Mouse (Mus musculus) olfactory bulb, adult 2 months (tissue): ENCODE results near the gene Pced1a. TPM values are rescaled to one million over a fixed set of nuclear protein-coding genes. Genes with fewer than 3 reads are reported as not detected.

ENCODE experiments used
- H3K27ac ChIP-seq: fragments of 200-500 bp; 2 replicates; pipeline ENCODE4 v1.5.1; 2012; ENCODE audit warnings: low read depth, low read length; ENCODE audit not compliant: insufficient read depth
- H3K4me1 ChIP-seq: fragments of 200-500 bp; 2 replicates; pipeline ENCODE4 v1.6.1; 2012; ENCODE audit warnings: low read length; ENCODE audit not compliant: control insufficient read depth, insufficient read depth
- H3K4me3 ChIP-seq: fragments of 200-500 bp; 2 replicates; pipeline ENCODE4 v1.5.1; 2012; ENCODE audit warnings: mild to moderate bottlenecking, low read depth, low read length, moderate library complexity; ENCODE audit not compliant: insufficient read depth
- CTCF ChIP-seq: fragments of 200-500 bp; IDR thresholded peaks from 2 replicates; pipeline ENCODE4 v1.5.1; 2012; ENCODE audit warnings: low read depth, mild to moderate bottlenecking, low read length, moderate library complexity; ENCODE audit not compliant: insufficient read depth
- POLR2A ChIP-seq: fragments of 200-500 bp; IDR thresholded peaks from 2 replicates; pipeline ENCODE4 v1.6.1; 2012; ENCODE audit warnings: mild to moderate bottlenecking, low read depth, low read length, moderate library complexity; ENCODE audit not compliant: insufficient read depth
- WGBS: fragments of 180-500 bp; shearing (Covaris S2); methylation state at CpG from one replicate; pipeline ENCODE4 v1.1.7; 2018; 5-methylcytosine and 5-hydroxymethylcytosine counted together
- polyA plus RNA-seq: library from polyadenylated mRNA; stranded (reverse); fragments of >200 nt; gene quantifications from 2 replicates; pipeline ENCODE4 v1.2.4, GENCODE M21; 2012; ENCODE audit warnings: low replicate concordance; ENCODE audit not compliant: missing spikeins, insufficient read depth, insufficient read length

The Pced1a gene
- polyA plus RNA-seq, 1 experiment = not detected

GRCm38 (mm10) chr2:130400046-130400445 is 24.5 kb downstream of the Pced1a start:
- WGBS = 100% methylated on average over 1 of the region's 1 CpGs
- TF ChIP-seq POLR2A (no peak), CTCF (no peak)
- Histone ChIP-seq H3K27ac (no peak overlapping the region), H3K4me1 (peaks cover 17% of the 10 kb centered on the region), H3K4me3 (no peak overlapping the region)

GRCm38 (mm10) chr2:130398091-130398490 is 26.4 kb downstream of the Pced1a start:
- TF ChIP-seq POLR2A (no peak), CTCF (no peak)
- 21% methylated on average over 14 of the region's 14 CpGs for WGBS

GRCm38 (mm10) chr2:130397186-130397985 is 27.1 kb downstream of the Pced1a start, which contains the start of gene Cpxm1:
Gene Cpxm1 (minus strand): TSS chr2:130397574.
- WGBS = 7% methylated on average over 46 of the region's 53 CpGs
- Histone ChIP-seq H3K4me1 (peaks cover 17% of the 10 kb centered on the region), H3K27ac (no peak within 1 kb of the TSS), H3K4me3 (peak within 1 kb of the TSS; percentile 42)
- TF ChIP-seq CTCF = no peak
- no peak for TF ChIP-seq POLR2A

More at GRCm38 (mm10) chr2:130398091-130398490, 26.4 kb downstream of the Pced1a start:
- Histone ChIP-seq H3K27ac (no peak overlapping the region), H3K4me3 (no peak overlapping the region), H3K4me1 (peaks cover 17% of the 10 kb centered on the region)

GRCm38 (mm10) chr2:130395696-130396095 is 28.8 kb downstream of the Pced1a start:
- Histone ChIP-seq H3K4me1 (peaks cover 17% of the 10 kb centered on the region), H3K27ac (no peak overlapping the region), H3K4me3 (no peak overlapping the region)
- no peak for TF ChIP-seq POLR2A
- no peak for TF ChIP-seq CTCF
- 97% methylated on average over 11 of the region's 11 CpGs for WGBS

- no peak overlapping the region for H3K4me3 ChIP-seq
- no peak overlapping the region for H3K27ac ChIP-seq
- no peak for TF ChIP-seq CTCF
- TF ChIP-seq POLR2A = no peak
- peaks cover 10% of the 10 kb centered on the region for H3K4me1 ChIP-seq
- WGBS = 90% methylated on average over 3 of the region's 3 CpGs
Measured at GRCm38 (mm10) chr2:130392836-130393235, 31.7 kb downstream of the Pced1a start.

GRCm38 (mm10) chr2:130390993-130391625 is 33.4 kb downstream of the Pced1a start:
- WGBS = 90% methylated on average over 11 of the region's 11 CpGs
- H3K27ac ChIP-seq = no peak overlapping the region
- TF ChIP-seq CTCF (no peak), POLR2A (no peak)
- H3K4me1 ChIP-seq = no peaks in the 10 kb centered on the region
- no peak overlapping the region for H3K4me3 ChIP-seq

- Histone ChIP-seq H3K4me1 (no peaks in the 10 kb centered on the region), H3K27ac (no peak overlapping the region), H3K4me3 (no peak overlapping the region)
- WGBS = 88% methylated on average over 2 of the region's 2 CpGs
- no peak for TF ChIP-seq CTCF
- no peak for TF ChIP-seq POLR2A
Measured at GRCm38 (mm10) chr2:130388796-130389195, 35.7 kb downstream of the Pced1a start.

- H3K4me1 ChIP-seq = no peaks in the 10 kb centered on the region
- WGBS = 75% methylated on average over 1 of the region's 1 CpGs
- no peak overlapping the region for H3K27ac ChIP-seq
- H3K4me3 ChIP-seq = no peak overlapping the region
- TF ChIP-seq POLR2A (no peak), CTCF (no peak)
Measured at GRCm38 (mm10) chr2:130386212-130386611, 38.3 kb downstream of the Pced1a start.

GRCm38 (mm10) chr2:130383895-130384294 is 40.6 kb downstream of the Pced1a start:
- 37% methylated on average over 6 of the region's 6 CpGs for WGBS
- Histone ChIP-seq H3K4me3 (no peak overlapping the region), H3K4me1 (no peaks in the 10 kb centered on the region), H3K27ac (no peak overlapping the region)
- TF ChIP-seq POLR2A (no peak), CTCF (no peak)
